Mouse (Mus musculus) mesoderm, embryonic 11.5 days (tissue): ENCODE measurements around the gene Pde4d.

ENCODE experiments used
- DNase-seq: peaks from one replicate; pipeline ENCODE4 v3.0.0-alpha.2; 2012; ENCODE audit warnings: low read depth, low spot score

Pde4d gene

DNA sequence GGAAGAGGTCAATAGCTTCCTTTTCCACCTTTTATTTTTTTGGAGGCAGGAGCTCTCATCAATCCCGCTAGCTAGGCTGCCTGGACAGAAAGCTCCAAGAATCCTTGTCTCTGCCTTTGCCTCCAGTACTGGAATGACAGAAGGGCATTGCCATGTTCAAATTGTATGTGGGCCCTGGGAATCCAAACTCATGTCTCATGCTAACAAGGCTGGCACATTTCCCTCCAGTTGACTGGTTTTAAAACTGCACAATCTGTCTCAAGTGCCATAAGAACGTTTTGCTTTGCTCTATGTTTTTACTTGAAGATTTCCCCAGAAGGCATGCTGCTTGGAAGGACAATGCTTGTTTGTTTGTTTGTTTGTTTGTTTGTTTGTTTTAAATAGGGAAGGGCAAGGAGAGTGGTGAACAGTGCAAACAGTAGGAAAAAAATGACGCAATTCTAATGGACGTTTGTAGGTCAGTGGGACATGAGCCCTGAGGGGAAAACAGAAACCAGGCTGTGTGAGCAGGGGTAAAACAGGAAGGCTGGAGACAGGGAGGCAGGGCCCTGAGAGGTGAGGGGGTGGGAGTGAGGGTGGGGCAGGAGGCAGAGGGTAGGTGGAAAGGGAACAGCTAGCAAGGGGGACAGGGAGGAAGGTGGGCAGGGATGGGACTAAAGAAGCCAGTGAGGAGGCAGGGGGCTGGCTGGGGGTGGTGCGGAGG, 784.3 kb downstream of the Pde4d start:
- DNase-seq: no peak

- no peak for DNase-seq
These were observed 786.3 kb downstream of the Pde4d start for GRCm38 (mm10) chr13:109236047-109236446.

DNA sequence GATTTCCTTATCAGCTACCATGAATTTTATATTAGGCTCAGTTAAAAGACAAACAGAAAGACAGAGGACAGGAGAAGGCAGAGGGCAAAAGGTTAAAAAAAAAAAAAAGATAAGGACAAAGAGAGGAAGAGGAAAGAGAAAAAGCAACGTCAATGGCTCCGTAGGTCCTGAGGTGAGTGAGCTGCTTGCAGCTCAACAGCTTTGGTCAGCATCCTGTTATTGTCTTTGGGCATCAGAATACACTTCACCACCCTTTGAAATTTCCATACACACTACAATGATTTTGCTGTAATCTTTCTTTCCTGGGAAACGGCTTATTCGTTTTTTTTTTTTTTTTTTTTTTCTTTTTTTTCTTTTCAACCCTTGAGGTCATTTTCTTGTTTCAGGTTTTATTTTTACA, 788.9 kb downstream of the Pde4d start:
- no peak for DNase-seq

DNA sequence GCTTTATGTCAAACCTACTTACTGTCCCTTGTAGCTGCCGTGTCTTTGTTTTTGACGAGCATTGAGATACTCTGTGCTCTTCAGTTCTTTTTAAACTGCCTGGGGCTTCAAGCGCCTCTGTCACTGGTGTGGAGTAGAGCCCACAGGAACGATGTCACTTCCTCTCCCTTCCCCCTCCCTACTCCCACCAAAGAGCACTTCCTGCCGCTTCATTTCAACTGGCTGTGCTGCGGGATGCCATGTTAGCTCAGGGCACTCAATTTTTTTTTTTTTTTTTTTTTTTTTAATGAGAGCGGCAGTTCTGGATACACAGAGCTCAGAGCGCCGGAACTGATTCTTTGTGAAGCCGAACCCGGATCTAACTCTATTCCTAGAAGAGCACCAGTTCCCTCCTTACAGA, 789.5 kb downstream of the Pde4d start:
- peak; percentile 26 for DNase-seq

GRCm38 (mm10) chr13:109242456-109243050, 792.8 kb downstream of the Pde4d start:
- DNase-seq: no peak

GRCm38 (mm10) chr13:109243160-109243559, 793.4 kb downstream of the Pde4d start:
- DNase-seq: no peak

DNA sequence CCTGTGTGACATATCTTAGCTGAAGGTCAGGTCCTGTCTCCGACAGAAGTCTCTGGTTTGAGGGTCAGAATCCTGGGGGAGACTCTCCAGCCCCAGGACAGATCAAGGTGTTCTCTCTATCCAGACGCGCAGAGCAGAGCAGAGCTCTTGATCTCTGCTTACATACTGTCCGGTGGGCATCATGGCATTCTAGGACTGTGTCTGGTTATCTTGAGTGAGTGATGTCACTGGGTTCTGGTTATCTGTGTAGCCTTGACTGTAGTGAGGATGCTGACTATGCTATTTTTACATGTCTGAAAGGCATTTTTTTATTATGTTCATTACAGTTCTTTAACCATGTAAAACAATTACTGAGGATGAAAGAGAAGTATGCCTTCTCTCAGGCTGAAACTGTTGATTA, 797.3 kb downstream of the Pde4d start:
- no peak for DNase-seq

DNA sequence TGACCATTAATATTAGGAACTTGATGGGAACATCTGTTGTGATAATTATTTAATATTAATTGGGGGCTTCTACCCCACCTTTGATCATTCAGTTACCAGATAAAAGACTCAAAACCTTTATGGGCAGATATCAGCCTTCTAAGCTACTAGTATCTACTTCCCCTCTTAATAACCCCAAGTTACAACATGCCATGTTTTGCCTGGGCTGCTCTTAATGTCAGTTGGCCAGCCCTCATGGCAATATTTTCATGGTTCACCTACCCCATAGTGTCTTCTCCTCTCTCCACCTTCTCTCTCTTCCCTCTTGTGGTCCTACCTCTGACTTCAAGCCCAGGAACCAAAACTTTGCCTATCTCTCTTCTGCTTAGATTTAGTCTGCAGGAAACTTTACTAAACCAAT, 799.6 kb downstream of the Pde4d start:
- no peak for DNase-seq

GRCm38 (mm10) chr13:109255634-109256033, 805.9 kb downstream of the Pde4d start:
- no peak for DNase-seq

DNA sequence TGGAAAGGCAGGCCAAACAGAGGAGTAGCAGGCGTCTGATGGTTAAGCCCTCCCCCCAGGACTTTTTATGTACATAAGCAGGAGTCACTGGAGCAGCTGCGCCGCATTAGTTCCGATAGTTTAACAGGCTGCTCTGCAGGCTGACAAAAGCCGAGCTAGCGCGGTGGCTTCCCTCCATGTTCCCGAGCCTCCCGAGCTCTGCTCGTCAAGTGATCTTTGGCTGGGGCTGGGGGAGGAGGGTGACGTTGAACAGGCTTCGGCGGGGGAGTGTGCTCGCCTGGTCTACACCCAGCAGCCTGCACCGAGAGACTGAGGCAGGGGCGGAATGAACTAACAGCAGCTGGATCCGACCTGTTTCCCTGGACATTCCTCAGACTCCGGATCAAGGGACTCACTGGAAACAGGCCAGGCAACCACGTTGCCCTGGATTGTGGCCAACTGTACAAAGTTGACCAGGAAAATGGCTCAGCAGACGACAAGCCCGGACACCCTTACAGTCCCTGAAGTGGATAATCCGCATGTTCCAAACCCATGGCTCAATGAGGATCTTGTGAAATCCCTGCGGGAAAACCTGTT, 810.6 kb downstream of the Pde4d start:
- DNase-seq: peak; percentile 89

DNA sequence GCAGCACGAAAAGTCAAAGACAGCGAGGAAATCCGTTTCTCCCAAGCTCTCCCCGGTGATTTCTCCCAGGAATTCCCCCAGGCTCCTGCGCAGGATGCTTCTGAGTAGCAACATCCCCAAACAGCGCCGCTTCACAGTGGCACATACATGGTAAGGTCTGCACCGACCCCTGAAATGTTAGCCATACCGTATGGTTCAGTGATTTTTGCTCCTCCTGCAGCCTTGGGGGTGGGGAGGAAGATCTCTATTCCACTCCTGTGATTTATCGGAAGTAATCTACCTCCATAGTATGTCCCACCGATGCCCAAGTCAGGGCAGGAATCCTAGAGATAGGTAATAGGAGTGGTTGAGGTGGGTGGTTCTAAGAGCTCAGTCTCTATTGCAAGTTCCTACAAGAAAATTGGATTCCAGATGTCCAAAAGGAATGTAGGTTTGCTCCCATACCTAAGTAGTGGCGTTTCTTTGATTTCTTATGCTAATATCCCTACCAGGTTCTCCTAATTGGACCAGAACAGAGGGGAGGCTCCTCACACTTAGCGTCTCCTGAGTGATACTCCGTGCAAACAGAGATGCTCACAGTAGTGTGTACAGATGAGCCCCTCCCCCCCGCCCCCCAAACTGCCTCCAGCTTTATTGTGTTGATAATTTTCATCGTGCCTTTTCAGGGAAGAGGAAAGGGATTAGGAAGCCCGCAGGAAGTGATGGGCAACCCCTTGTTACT, 811.2 kb downstream of the Pde4d start:
- DNase-seq: peak; percentile 60

- no peak for DNase-seq
These were observed 812.0 kb downstream of the Pde4d start for GRCm38 (mm10) chr13:109261642-109262220.

DNA sequence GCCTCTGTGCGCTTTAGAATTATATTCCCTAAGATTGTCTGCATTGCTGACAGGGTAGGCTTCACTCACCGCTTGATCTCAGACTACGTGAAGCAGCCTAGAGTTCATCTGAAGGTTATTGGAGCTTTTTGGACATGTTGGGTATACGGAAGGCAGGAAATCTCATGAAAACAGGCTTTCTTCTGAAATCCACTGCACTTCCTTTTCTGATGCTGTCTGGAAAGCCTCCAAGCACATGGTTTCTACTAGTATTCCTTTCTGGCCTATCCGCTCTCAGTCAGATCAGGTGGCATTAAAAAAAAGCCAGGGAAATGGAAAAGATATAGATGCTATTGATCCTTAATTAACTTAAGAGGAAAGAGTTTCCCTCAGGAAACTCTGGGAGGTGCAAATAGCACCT, 812.8 kb downstream of the Pde4d start:
- DNase-seq: no peak

- DNase-seq: no peak
These were observed 814.1 kb downstream of the Pde4d start for GRCm38 (mm10) chr13:109263833-109264232.

- DNase-seq: no peak
These were observed 818.5 kb downstream of the Pde4d start for GRCm38 (mm10) chr13:109268253-109268652.

DNA sequence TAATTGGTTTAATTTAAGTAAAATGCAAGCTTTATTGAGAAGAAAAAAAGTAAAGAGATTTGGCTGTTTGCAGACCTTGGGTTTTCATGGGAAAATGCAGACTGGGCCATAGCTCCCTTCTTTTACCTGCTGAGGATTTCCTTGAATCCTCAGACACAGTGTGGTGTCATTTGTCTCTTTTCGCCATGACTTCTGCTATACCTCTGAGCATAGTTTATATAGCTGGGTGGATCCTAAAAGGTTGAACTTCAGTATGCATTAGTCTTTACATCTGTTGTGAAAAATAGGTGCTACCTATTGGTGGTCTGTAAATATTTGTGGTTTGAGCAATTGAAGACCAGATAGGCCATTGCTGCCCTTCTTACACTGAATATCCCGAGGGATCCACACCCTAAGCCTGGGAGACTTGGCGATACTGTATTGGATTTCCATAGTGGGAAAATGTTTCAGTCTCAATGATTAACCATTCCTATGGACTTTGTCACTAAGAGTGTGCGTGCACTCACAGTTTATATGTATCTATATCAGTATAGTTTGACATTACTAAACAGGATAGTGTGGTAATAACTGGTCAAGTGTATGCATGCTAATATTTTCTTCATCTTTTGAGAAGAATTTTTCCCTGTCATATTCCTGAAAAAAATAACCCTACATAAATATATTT, 819.0 kb downstream of the Pde4d start:
- DNase-seq: no peak

DNA sequence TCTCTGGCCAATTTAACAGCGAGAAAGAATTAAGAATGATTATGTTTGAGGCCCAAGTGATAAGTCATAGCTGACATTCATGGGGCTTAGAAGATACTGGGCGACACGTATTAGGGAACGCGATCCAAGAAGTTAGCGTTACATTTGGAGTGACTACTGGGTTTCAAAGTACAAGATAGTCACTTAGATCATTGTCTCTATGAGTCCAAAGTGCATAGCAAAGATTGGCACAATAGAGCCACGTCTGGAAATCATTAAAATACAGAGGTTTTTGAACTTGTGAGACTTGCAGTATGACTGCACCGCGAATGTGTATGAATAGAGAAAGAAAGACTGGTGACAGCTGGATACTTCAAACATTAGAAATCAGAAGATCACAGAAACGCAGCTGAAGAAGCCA, 825.1 kb downstream of the Pde4d start:
- no peak for DNase-seq

- DNase-seq: no peak
These were observed 828.0 kb downstream of the Pde4d start for GRCm38 (mm10) chr13:109277792-109278191.

DNA sequence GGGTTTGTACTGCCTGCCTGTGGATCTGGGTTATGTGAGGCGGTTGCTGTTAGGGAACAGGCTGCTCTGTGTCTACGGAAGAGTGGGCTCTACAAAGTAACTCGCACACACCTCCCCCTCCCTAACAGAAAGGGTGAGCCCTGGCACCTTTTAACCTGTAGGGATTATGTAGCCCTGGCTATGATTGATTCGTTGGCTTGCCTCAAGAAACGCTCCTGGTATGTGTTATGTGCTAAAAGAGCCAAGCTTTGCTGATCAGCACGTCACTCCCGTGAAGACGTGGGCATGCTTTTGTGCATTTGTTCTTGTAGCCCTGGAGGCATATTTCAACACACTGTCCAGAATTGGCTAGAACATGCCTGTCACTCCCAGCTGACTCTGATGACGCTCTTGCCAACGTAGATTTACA, 828.8 kb downstream of the Pde4d start:
- DNase-seq: peak; percentile 39

DNA sequence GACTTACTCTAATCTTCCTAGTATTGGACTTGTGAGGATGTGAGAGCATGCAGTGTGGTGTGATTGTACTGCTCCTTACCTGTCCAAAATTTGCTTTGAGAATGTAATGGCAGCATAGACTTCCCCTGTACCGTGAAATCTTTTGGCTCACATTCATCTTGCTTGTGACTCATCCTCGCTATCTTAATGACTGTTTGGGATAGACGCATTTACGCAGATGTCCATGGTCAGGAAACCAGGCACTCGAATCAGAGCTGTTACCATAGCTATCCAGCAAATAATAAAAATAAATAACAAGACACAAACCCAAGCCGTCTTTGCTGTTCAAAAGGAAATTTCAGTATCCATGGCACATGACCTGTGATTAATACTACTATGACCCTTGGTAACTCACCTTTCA, 829.5 kb downstream of the Pde4d start:
- no peak for DNase-seq

DNA sequence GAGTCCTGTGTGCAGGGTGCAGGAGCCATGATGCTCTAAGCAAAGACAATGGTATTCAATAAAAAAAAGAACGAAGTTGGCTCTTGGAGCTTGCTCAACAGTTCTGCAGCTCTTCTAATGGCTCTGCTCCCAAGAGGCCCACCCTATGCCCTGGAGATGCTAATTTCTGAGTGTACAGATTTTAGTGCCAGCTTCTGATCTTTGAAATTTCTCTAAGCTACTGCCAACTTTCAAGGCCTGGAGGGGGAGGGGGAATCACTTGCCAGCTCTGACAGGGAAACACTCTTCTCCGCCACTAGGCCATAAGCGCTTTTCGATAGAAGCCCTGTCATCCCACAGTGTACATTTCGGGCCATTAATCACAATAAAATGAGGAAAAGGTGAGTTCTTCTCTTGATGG, 830.7 kb downstream of the Pde4d start:
- no peak for DNase-seq

GRCm38 (mm10) chr13:109287465-109287864, 837.7 kb downstream of the Pde4d start:
- no peak for DNase-seq
